Mouse (Mus musculus): ENCODE results near the gene Tesc. TPM values are rescaled to one million over a fixed set of nuclear protein-coding genes. Genes with fewer than 3 reads are reported as not detected.

The Tesc gene
- total and polyA plus RNA-seq, 2 experiments from 2014 or later, result 3.8 to 6.9 TPM

GRCm38 (mm10) chr5:118010872-118011271 lies 16.7 kb upstream of the Tesc start:
- ATAC-seq (no peak), DNase-seq (ENCODE audit: low spot score) (no peak)
- Histone ChIP-seq H3K4me1 (ENCODE audit: insufficient read depth, low read length) (peaks cover 3% of the 10 kb centered on the region; the same call in 1 of the 2 replicates), H3K9me3 (ENCODE audit: low read length) (no peaks in the 10 kb centered on the region), H3K4me2 (ENCODE audit: low read depth, low read length) (no peak overlapping the region), H3K4me3 (ENCODE audit: low read length) (no peak overlapping the region), H3K27ac (peak overlapping the region; percentile 8; the same call in 1 of the 2 replicates), H3K27me3 (ENCODE audit: insufficient read depth, low read length) (no peaks in the 10 kb centered on the region), H3K36me3 (ENCODE audit: insufficient read depth, low read length) (peaks cover 43% of the 10 kb centered on the region), H3K9ac (replicated peaks; ENCODE audit: low read length) (no peak overlapping the region)
- WGBS, result 83% methylated on average over 7 of the region's 7 CpGs
- TF ChIP-seq CTCF (IDR thresholded peaks at IDR 0.05; ENCODE audit: low read depth), result no peak

- no peak for TF ChIP-seq CTCF (IDR thresholded peaks at IDR 0.05; ENCODE audit: low read depth)
- 37% methylated on average over 7 of the region's 7 CpGs for WGBS
- peak; percentile 46 for DNase-seq (ENCODE audit: low spot score)
- Histone ChIP-seq H3K36me3 (ENCODE audit: insufficient read depth, low read length) (peaks cover 34% of the 10 kb centered on the region), H3K27me3 (ENCODE audit: insufficient read depth, low read length) (no peaks in the 10 kb centered on the region), H3K4me3 (ENCODE audit: low read length) (no peak overlapping the region), H3K9me3 (ENCODE audit: low read length) (no peaks in the 10 kb centered on the region), H3K4me2 (ENCODE audit: low read depth, low read length) (no peak overlapping the region), H3K9ac (replicated peaks; ENCODE audit: low read length) (no peak overlapping the region), H3K27ac (no peak overlapping the region), H3K4me1 (ENCODE audit: insufficient read depth, low read length) (peaks cover 3% of the 10 kb centered on the region; the same call in 1 of the 2 replicates)
- peak; percentile 58; the same call in 1 of the 2 replicates for ATAC-seq
Observed at GRCm38 (mm10) chr5:118011796-118012195, 15.7 kb upstream of the Tesc start.

GRCm38 (mm10) chr5:118015028-118015427 lies 12.5 kb upstream of the Tesc start:
- H3K4me1 ChIP-seq (ENCODE audit: insufficient read depth, low read length), result peaks cover 3% of the 10 kb centered on the region; the same call in 1 of the 2 replicates
- no peak overlapping the region for H3K9ac ChIP-seq (replicated peaks; ENCODE audit: low read length)
- no peak for ATAC-seq
- no peak overlapping the region for H3K27ac ChIP-seq
- no peaks in the 10 kb centered on the region for H3K27me3 ChIP-seq (ENCODE audit: insufficient read depth, low read length)
- WGBS, result 16% methylated on average over 12 of the region's 12 CpGs
- peaks cover 9% of the 10 kb centered on the region; the same call in 1 of the 2 replicates for H3K36me3 ChIP-seq (ENCODE audit: insufficient read depth, low read length)
- no peak overlapping the region for H3K4me3 ChIP-seq (ENCODE audit: low read length)
- DNase-seq (ENCODE audit: low spot score), result peak; percentile 77
- no peak overlapping the region for H3K4me2 ChIP-seq (ENCODE audit: low read depth, low read length)
- no peaks in the 10 kb centered on the region for H3K9me3 ChIP-seq (ENCODE audit: low read length)
- TF ChIP-seq CTCF (IDR thresholded peaks at IDR 0.05; ENCODE audit: low read depth), result no peak

GRCm38 (mm10) chr5:118015669-118016068 lies 11.9 kb upstream of the Tesc start:
- WGBS, result 91% methylated on average over 2 of the region's 2 CpGs
- no peak for ATAC-seq
- TF ChIP-seq CTCF (IDR thresholded peaks at IDR 0.05; ENCODE audit: low read depth), result no peak

DNA sequence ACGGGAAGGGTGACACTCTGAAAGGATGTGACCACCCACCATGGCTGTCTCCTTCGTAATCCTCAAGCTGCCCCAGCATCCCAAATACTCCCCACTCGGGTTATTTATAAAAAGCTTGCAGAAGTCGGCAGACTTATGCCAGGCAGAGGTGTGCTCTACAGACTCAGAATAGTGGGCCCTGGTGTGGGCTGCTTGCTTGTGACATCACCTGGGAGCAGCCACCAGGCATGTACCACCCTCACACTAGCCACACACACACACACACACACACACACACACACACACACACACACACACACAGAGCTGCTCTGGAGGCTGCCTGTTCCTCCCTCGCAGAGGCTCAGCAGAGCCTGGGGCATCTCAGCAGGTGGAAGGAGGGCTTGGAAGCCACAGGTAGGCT lies 10.0 kb upstream of the Tesc start:
- Histone ChIP-seq H3K4me1 (ENCODE audit: insufficient read depth, low read length) (peaks cover 3% of the 10 kb centered on the region; the same call in 1 of the 2 replicates), H3K4me2 (ENCODE audit: low read depth, low read length) (no peak overlapping the region), H3K27ac (no peak overlapping the region), H3K27me3 (ENCODE audit: insufficient read depth, low read length) (no peaks in the 10 kb centered on the region), H3K36me3 (ENCODE audit: insufficient read depth, low read length) (no peaks in the 10 kb centered on the region), H3K4me3 (ENCODE audit: low read length) (no peak overlapping the region), H3K9me3 (ENCODE audit: low read length) (no peaks in the 10 kb centered on the region), H3K9ac (replicated peaks; ENCODE audit: low read length) (no peak overlapping the region)
- TF ChIP-seq CTCF (IDR thresholded peaks at IDR 0.05; ENCODE audit: low read depth), result no peak
- WGBS, result 60% methylated on average over 5 of the region's 5 CpGs
- DNase-seq (ENCODE audit: low spot score) (no peak), ATAC-seq (no peak)

More at GRCm38 (mm10) chr5:118015669-118016068, 11.9 kb upstream of the Tesc start:
- Histone ChIP-seq H3K9ac (replicated peaks; ENCODE audit: low read length) (no peak overlapping the region), H3K36me3 (ENCODE audit: insufficient read depth, low read length) (peaks cover 5% of the 10 kb centered on the region; the same call in 1 of the 2 replicates), H3K4me2 (ENCODE audit: low read depth, low read length) (no peak overlapping the region), H3K9me3 (ENCODE audit: low read length) (no peaks in the 10 kb centered on the region), H3K27me3 (ENCODE audit: insufficient read depth, low read length) (no peaks in the 10 kb centered on the region), H3K4me1 (ENCODE audit: insufficient read depth, low read length) (peaks cover 3% of the 10 kb centered on the region; the same call in 1 of the 2 replicates), H3K27ac (no peak overlapping the region), H3K4me3 (ENCODE audit: low read length) (no peak overlapping the region)
- DNase-seq (ENCODE audit: low spot score), result no peak

DNA sequence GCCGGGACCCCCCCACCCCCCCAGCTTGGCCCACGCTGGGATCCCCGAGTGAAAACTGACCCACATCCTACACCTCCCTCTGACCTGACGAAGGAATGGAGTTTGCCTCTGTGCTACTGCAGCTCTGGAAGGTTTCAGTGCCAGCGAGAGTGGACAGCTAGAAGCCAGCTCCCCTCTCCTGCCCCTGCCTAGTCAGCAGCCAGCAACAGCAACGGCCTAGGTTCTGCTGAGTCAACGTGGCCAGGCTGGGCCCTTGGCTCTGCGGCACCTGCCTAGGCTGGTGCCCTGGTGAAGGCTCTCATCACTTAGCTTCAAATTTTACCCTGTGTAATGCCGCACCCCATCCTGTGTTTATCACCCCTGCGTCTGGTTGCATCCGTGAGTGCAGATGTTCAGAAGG lies 7.6 kb upstream of the Tesc start:
- H3K9me3 ChIP-seq (ENCODE audit: low read length), result no peaks in the 10 kb centered on the region

DNA sequence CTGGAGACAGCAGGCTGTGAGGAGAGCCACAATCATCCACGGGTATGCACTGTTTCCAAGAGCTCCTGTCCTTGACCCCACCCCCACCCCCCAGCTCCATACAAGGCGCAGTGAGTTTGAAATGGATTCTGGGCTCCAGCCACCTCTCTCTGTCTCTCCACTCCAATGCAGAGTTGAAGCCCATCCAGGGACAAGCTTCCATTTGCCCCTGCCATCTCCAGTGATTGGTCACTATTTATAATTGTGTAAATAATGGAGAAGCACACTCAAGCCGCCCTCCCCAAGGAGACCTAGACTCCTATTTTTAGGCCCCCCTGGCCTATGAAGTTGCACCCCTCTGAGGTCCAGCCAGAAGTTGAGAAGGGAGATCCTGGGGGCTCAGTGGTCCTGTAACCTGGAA lies 4.5 kb upstream of the Tesc start:
- WGBS, result 88% methylated on average over 3 of the region's 3 CpGs
- H3K27ac ChIP-seq, result no peak overlapping the region
- ATAC-seq, result no peak

More for the DNA sequence above, 7.6 kb upstream of the Tesc start:
- TF ChIP-seq CTCF (IDR thresholded peaks at IDR 0.05; ENCODE audit: low read depth), result no peak
- Histone ChIP-seq H3K9ac (replicated peaks; ENCODE audit: low read length) (no peak overlapping the region), H3K27me3 (ENCODE audit: insufficient read depth, low read length) (no peaks in the 10 kb centered on the region), H3K4me3 (ENCODE audit: low read length) (no peak overlapping the region), H3K27ac (no peak overlapping the region), H3K4me1 (ENCODE audit: insufficient read depth, low read length) (peaks cover under 1% of the 10 kb centered on the region; the same call in 1 of the 2 replicates), H3K4me2 (ENCODE audit: low read depth, low read length) (no peak overlapping the region), H3K36me3 (ENCODE audit: insufficient read depth, low read length) (no peaks in the 10 kb centered on the region)
- WGBS, result 60% methylated on average over 11 of the region's 11 CpGs
- DNase-seq (ENCODE audit: low spot score) (no peak), ATAC-seq (no peak)

More for the DNA sequence above, 4.5 kb upstream of the Tesc start:
- DNase-seq (ENCODE audit: low spot score), result no peak
- Histone ChIP-seq H3K4me1 (ENCODE audit: insufficient read depth, low read length) (peaks cover 8% of the 10 kb centered on the region), H3K27me3 (ENCODE audit: insufficient read depth, low read length) (peaks cover 10% of the 10 kb centered on the region), H3K9ac (replicated peaks; ENCODE audit: low read length) (no peak overlapping the region), H3K36me3 (ENCODE audit: insufficient read depth, low read length) (no peaks in the 10 kb centered on the region), H3K9me3 (ENCODE audit: low read length) (no peaks in the 10 kb centered on the region), H3K4me3 (ENCODE audit: low read length) (no peak overlapping the region), H3K4me2 (ENCODE audit: low read depth, low read length) (no peak overlapping the region)
- TF ChIP-seq CTCF (IDR thresholded peaks at IDR 0.05; ENCODE audit: low read depth), result no peak
